Mouse (Mus musculus) cerebellum, adult 2 months (tissue): ENCODE measurements around the gene Gm21866. TPM values are rescaled to one million over a fixed set of nuclear protein-coding genes. Genes with fewer than 3 reads are reported as not detected.
"Not testable (repeated sequence)": the region's sequence is repeated elsewhere in the genome, so short reads cannot be mapped to it uniquely, and the experiment has no call there.

Experiments used
- DNase-seq, 2 experiments: peaks; one replicate each; pipeline ENCODE4 v3.0.0; 2021
- H3K27ac ChIP-seq: fragments of 200-500 bp; 2 replicates; pipeline ENCODE4 v1.5.1; 2012; ENCODE audit warnings: low read length, control low read depth, inconsistent platforms; ENCODE audit not compliant: insufficient read depth
- H3K27me3 ChIP-seq: fragments of 200-500 bp; 2 replicates; pipeline ENCODE4 v1.6.1; 2012; ENCODE audit warnings: inconsistent platforms, mild to moderate bottlenecking, low read length, moderate library complexity; ENCODE audit not compliant: control insufficient read depth, insufficient read depth
- H3K4me1 ChIP-seq: fragments of 200-500 bp; 2 replicates; pipeline ENCODE4 v1.6.1; 2011; ENCODE audit warnings: low read length; ENCODE audit not compliant: control insufficient read depth, insufficient read depth
- H3K4me3 ChIP-seq: fragments of 200-500 bp; replicated peaks from 2 replicates; pipeline ENCODE3; 2011; ENCODE audit warnings: mild to moderate bottlenecking, low read depth, low read length, control low read depth; ENCODE audit not compliant: insufficient read depth
- WGBS: fragments of 180-500 bp; shearing (Covaris S2); methylation state at CpG from one replicate; pipeline ENCODE4 v1.1.7; 2018; 5-methylcytosine and 5-hydroxymethylcytosine counted together
- polyA plus RNA-seq: library from polyadenylated mRNA; depleted of rRNA; stranded (reverse); fragments of >200 nt; gene quantifications from 2 replicates; pipeline ENCODE4 v1.2.3, GENCODE M21; 2012; rRNA removed

Gm21866 gene
- not detected in 2 replicates for polyA plus RNA-seq

GRCm38 (mm10) chrY:13465479-13465878 lies at the start of gene Gm21866:
Gm21866 (minus strand) TSS chrY:13465579.
- H3K27me3 ChIP-seq, H3K4me3 ChIP-seq, H3K4me1 ChIP-seq, DNase-seq, H3K27ac ChIP-seq: not testable (repeated sequence)
- 70% methylated on average over 1 of the region's 3 CpGs for WGBS

- H3K27me3 ChIP-seq, DNase-seq, H3K4me3 ChIP-seq, H3K4me1 ChIP-seq, H3K27ac ChIP-seq: not testable (repeated sequence)
- no CpG with 5 or more reads among the region's 1 CpGs for WGBS
Observed at GRCm38 (mm10) chrY:13493726-13494125, 28.3 kb upstream of the Gm21866 start, which contains the start of gene Gm20773. Gm20773 (plus strand) TSS chrY:13494026.

Other genes starting within 250 kb of the Gm21866 start
- gene Gm21828, start 241.7 kb downstream of the Gm21866 start, polyA plus RNA-seq = not detected in 2 replicates
- not detected in 2 replicates for gene Gm21440, start 213.2 kb downstream of the Gm21866 start, polyA plus RNA-seq
- gene Gm21454, start 213.1 kb downstream of the Gm21866 start, polyA plus RNA-seq = not detected in 2 replicates
- gene Gm21725, start 116.5 kb downstream of the Gm21866 start, polyA plus RNA-seq = not detected in 2 replicates
- gene Gm20773, start 28.4 kb upstream of the Gm21866 start, polyA plus RNA-seq = not detected in 2 replicates